Mouse (Mus musculus): Measurements from ENCODE around the gene Wdfy2. TPM values are rescaled to one million over a fixed set of nuclear protein-coding genes. Genes with fewer than 3 reads are reported as not detected.

The Wdfy2 gene
- total and polyA plus RNA-seq, 3 experiments = 2.7 to 4.1 TPM; not detected in 1

DNA sequence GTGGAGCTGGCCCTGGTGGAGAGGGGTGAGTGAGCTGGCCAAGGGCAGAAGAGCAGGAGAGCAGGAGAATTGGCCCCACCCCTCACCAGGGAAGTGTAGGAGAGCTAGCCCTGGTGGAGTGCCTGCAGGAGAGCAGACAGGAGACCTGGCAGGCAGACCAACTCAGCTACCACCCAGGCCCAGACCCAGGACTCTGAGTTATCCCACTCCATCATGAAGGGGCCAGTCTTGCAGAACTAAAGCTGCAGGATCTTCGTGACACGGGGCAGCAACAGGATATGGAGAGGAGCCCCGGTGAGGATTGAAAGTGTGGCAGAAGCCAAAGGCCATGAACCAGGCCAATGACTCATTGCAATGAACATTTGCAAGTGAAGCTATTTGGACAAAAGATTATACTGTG is 30.6 kb upstream of the Wdfy2 start:
- Histone ChIP-seq H3K79me2 (ENCODE audit: control insufficient read depth, insufficient read depth, low read length, poor library complexity) (no peaks in the 10 kb centered on the region), H3K9ac (ENCODE audit: control insufficient read depth, low read depth, low read length, poor library complexity, severe bottlenecking) (no peak overlapping the region), H3K36me3 (ENCODE audit: control insufficient read depth in 1 of 2, insufficient read depth in 2 of 2, low read length in 2 of 2) (no peaks in the 10 kb centered on the region), H3K4me1 (ENCODE audit: control insufficient read depth in 1 of 2, insufficient read depth in 2 of 2, low read length in 2 of 2) (0 out of 4 replicates have a peak, but pooled peaks cover 0 to 2% of the 10 kb centered on the region in 2 experiments), H3K9me3 (replicated peaks; ENCODE audit: insufficient read depth, low read length) (no peaks in the 10 kb centered on the region), H3K4me3 (ENCODE audit: control insufficient read depth in 1 of 2, insufficient read depth in 1 of 2, low read depth in 2 of 2, low read length in 2 of 2) (no peak overlapping the region), H3K27me3 (ENCODE audit: control insufficient read depth in 1 of 2, insufficient read depth in 2 of 2, low read length in 2 of 2) (no peaks in the 10 kb centered on the region), H3K27ac (ENCODE audit: control insufficient read depth, low read depth, low read length) (no peak overlapping the region)
- TF ChIP-seq SIN3A (IDR thresholded peaks at IDR 0.05; ENCODE audit: low read length) (no peak), CTCF (IDR thresholded peaks at IDR 0.05 in 2 of 3, conservative IDR thresholded peaks at IDR 0.05 in 1 of 3; ENCODE audit: control insufficient read depth in 1 of 3, insufficient read depth in 1 of 3, low read depth in 2 of 3, low read length in 3 of 3, poor library complexity in 1 of 3, severe bottlenecking in 1 of 3) (no peak), GATA1 (IDR thresholded peaks at IDR 0.05; ENCODE audit: low read depth, low read length) (no peak), TCF12 (IDR thresholded peaks at IDR 0.05; ENCODE audit: low read depth, low read length) (no peak), ZNF384 (IDR thresholded peaks at IDR 0.05; ENCODE audit: low read depth, low read length) (no peak), ZMIZ1 (IDR thresholded peaks at IDR 0.05; ENCODE audit: low read depth, low read length) (no peak), BHLHE40 (IDR thresholded peaks at IDR 0.05; ENCODE audit: borderline replicate concordance, low read depth, low read length) (no peak), MAZ (IDR thresholded peaks at IDR 0.05; ENCODE audit: low read depth, low read length) (no peak), POLR2A (IDR thresholded peaks at IDR 0.05; ENCODE audit: control insufficient read depth in 1 of 2, insufficient read depth in 1 of 2, low read depth in 1 of 2, low read length in 2 of 2, poor library complexity in 1 of 2) (no peak), JUND (IDR thresholded peaks at IDR 0.05; ENCODE audit: low read depth, low read length) (no peak), ETS1 (IDR thresholded peaks at IDR 0.05; ENCODE audit: low read depth, low read length) (no peak)
- DNase-seq (ENCODE audit: low read depth, low spot score) = no peak

DNA sequence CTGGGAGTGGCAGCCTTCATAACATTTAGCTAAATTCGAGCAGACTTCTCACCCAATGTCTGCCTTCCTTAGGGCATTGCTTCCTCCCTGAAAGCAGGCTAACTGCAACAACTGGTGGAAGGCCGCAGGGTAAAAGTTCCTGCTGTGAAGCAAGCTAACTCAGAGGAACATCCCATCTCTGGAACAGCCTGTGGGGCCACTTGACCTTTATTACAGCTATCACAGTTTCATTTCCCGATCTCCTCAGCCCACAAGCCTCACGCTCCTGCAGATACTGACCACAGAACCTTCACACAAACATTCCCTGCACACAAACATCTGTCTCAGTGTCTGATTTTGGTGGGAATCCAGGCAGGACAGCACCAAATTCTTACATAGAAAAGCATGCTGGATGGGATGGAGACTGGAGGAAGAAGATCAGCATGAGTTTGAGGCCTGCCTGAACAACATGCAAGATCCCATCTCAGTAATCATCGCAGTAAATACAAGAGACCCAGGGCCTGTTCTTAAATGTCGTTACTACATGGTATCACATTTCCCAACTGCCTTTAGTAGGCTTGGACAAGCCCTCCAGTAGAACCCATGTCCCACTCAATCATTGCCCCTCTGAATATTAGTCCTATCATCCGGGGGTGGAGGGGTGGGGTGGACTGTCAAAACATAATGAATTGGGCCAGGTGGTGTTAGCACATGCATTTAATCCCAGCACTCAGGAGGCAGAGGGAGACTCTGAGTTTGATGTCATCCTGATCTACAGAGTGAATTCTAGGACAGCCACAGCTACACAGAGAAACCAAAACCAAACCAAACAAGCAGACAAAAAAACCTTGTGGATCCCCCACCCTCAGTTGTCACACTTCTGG is 28.6 kb upstream of the Wdfy2 start:
- Histone ChIP-seq H3K27me3 (ENCODE audit: control insufficient read depth in 1 of 2, insufficient read depth in 2 of 2, low read length in 2 of 2) (no peaks in the 10 kb centered on the region), H3K36me3 (ENCODE audit: control insufficient read depth in 1 of 2, insufficient read depth in 2 of 2, low read length in 2 of 2) (no peaks in the 10 kb centered on the region), H3K4me1 (ENCODE audit: control insufficient read depth in 1 of 2, insufficient read depth in 2 of 2, low read length in 2 of 2) (0 out of 4 replicates have a peak, but pooled peaks cover 0 to 2% of the 10 kb centered on the region in 2 experiments), H3K9me3 (replicated peaks; ENCODE audit: insufficient read depth, low read length) (no peaks in the 10 kb centered on the region), H3K79me2 (ENCODE audit: control insufficient read depth, insufficient read depth, low read length, poor library complexity) (no peaks in the 10 kb centered on the region), H3K27ac (ENCODE audit: control insufficient read depth, low read depth, low read length) (no peak overlapping the region), H3K4me3 (ENCODE audit: control insufficient read depth in 1 of 2, insufficient read depth in 1 of 2, low read depth in 2 of 2, low read length in 2 of 2) (no peak overlapping the region), H3K9ac (ENCODE audit: control insufficient read depth, low read depth, low read length, poor library complexity, severe bottlenecking) (no peak overlapping the region)
- DNase-seq (ENCODE audit: low read depth, low spot score) = no peak
- TF ChIP-seq JUND (IDR thresholded peaks at IDR 0.05; ENCODE audit: low read depth, low read length) (no peak), UBTF (IDR thresholded peaks at IDR 0.05; ENCODE audit: borderline replicate concordance, insufficient read depth, low read depth, low read length) (no peak), TBP (IDR thresholded peaks at IDR 0.05; ENCODE audit: low read depth, low read length) (no peak), ZKSCAN1 (IDR thresholded peaks at IDR 0.05; ENCODE audit: low read depth, low read length) (no peak), MAX (IDR thresholded peaks at IDR 0.05; ENCODE audit: low read length) (no peak), NRF1 (IDR thresholded peaks at IDR 0.05; ENCODE audit: insufficient read depth, low read depth, low read length, poor library complexity, severe bottlenecking) (no peak), E2F4 (IDR thresholded peaks at IDR 0.05; ENCODE audit: borderline replicate concordance, low read depth, low read length) (no peak), GATA1 (IDR thresholded peaks at IDR 0.05; ENCODE audit: low read depth, low read length) (no peak), USF2 (IDR thresholded peaks at IDR 0.05; ENCODE audit: borderline replicate concordance in 1 of 2, insufficient read depth in 1 of 2, low read depth in 1 of 2, low read length in 2 of 2) (no peak), MAFK (IDR thresholded peaks at IDR 0.05; ENCODE audit: borderline replicate concordance, low read depth, low read length) (no peak)

Measured in MEL (cell line).